Mouse (Mus musculus): ENCODE measurements around the gene Cdkn2aipnl. TPM values are rescaled to one million over a fixed set of nuclear protein-coding genes. Genes with fewer than 3 reads are reported as not detected.

Cdkn2aipnl gene
- polyA plus RNA-seq, 1 experiment from 2014 or later = 122 TPM

DNA sequence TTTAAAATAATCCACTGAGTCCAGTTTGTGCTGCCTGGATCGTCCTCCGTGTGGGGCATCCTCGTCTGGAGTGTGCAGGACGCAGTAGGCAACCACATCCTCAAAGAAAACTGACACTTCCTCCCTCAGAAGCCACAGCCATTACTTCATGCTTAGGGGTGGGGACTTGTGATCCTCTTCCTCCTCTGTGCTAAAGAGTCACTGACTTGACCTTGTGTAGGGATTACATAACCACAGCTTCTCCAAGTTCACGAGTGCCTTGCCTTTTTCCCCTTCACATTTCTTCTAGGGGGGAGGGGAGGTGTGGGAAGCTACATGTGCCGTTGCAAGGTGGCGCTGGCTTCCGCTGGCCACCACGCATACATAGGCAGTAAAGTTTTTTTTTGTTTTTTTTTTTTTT is 35.7 kb upstream of the Cdkn2aipnl start:
- H3K4me3 ChIP-seq (ENCODE audit: low read length) = no peak overlapping the region
- H3K9ac ChIP-seq (ENCODE audit: low read depth, low read length) = no peak overlapping the region
- ATAC-seq = no peak
- no peak overlapping the region for H3K4me2 ChIP-seq (ENCODE audit: low read length)
- no peaks in the 10 kb centered on the region for H3K4me1 ChIP-seq (ENCODE audit: control insufficient read depth, insufficient read depth, low read depth, low read length)
- no peaks in the 10 kb centered on the region for H3K27me3 ChIP-seq (replicated peaks; ENCODE audit: control insufficient read depth, insufficient read depth, low read length)
- 87% methylated on average over 9 of the region's 9 CpGs for WGBS
- no peaks in the 10 kb centered on the region for H3K36me3 ChIP-seq (ENCODE audit: control insufficient read depth, insufficient read depth, low read length)
- no peaks in the 10 kb centered on the region for H3K9me3 ChIP-seq (ENCODE audit: control insufficient read depth, low read length)
- no peak overlapping the region for H3K27ac ChIP-seq (ENCODE audit: low read depth, low read length)

GRCm38 (mm10) chr11:51934230-51934629 is 33.2 kb upstream of the Cdkn2aipnl start:
- WGBS = 89% methylated on average over 3 of the region's 3 CpGs

GRCm38 (mm10) chr11:51935636-51936434 is 31.6 kb upstream of the Cdkn2aipnl start:
- 56% methylated on average over 5 of the region's 5 CpGs for WGBS
- no peak overlapping the region for H3K27ac ChIP-seq (ENCODE audit: low read depth, low read length)
- no peaks in the 10 kb centered on the region for H3K27me3 ChIP-seq (replicated peaks; ENCODE audit: control insufficient read depth, insufficient read depth, low read length)
- no peak overlapping the region for H3K4me2 ChIP-seq (ENCODE audit: low read length)
- no peak overlapping the region for H3K9ac ChIP-seq (ENCODE audit: low read depth, low read length)
- ATAC-seq = no peak
- no peak overlapping the region for H3K4me3 ChIP-seq (ENCODE audit: low read length)
- H3K9me3 ChIP-seq (ENCODE audit: control insufficient read depth, low read length) = no peaks in the 10 kb centered on the region
- no peaks in the 10 kb centered on the region for H3K36me3 ChIP-seq (ENCODE audit: control insufficient read depth, insufficient read depth, low read length)
- no peaks in the 10 kb centered on the region for H3K4me1 ChIP-seq (ENCODE audit: control insufficient read depth, insufficient read depth, low read depth, low read length)

More at GRCm38 (mm10) chr11:51934230-51934629, 33.2 kb upstream of the Cdkn2aipnl start:
- no peak overlapping the region for H3K4me3 ChIP-seq (ENCODE audit: low read length)
- no peak overlapping the region for H3K4me2 ChIP-seq (ENCODE audit: low read length)
- no peaks in the 10 kb centered on the region for H3K4me1 ChIP-seq (ENCODE audit: control insufficient read depth, insufficient read depth, low read depth, low read length)
- no peak overlapping the region for H3K9ac ChIP-seq (ENCODE audit: low read depth, low read length)
- H3K27ac ChIP-seq (ENCODE audit: low read depth, low read length) = no peak overlapping the region
- no peaks in the 10 kb centered on the region for H3K36me3 ChIP-seq (ENCODE audit: control insufficient read depth, insufficient read depth, low read length)
- ATAC-seq = no peak
- no peaks in the 10 kb centered on the region for H3K9me3 ChIP-seq (ENCODE audit: control insufficient read depth, low read length)
- H3K27me3 ChIP-seq (replicated peaks; ENCODE audit: control insufficient read depth, insufficient read depth, low read length) = no peaks in the 10 kb centered on the region

DNA sequence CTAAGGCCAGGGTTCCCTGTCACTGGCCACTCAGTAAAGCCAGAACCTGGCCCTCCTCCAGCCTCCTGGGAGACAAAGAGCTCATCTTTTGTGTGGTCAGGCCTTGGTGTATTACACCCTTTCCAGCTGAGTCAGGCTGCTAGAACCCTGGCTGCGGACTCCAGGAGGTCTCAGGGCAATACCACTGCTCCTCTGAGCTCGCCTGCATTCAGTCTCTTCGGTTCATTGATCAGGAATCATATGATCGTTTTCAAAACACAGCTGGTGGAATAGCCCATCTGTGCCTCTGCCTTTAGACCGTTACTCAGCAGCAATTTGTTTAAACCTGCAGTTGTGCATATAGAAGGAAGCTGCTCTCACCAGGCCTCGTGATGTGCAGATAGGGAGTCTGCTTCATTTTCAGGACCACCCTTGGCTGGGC is 30.1 kb upstream of the Cdkn2aipnl start:
- H3K36me3 ChIP-seq (ENCODE audit: control insufficient read depth, insufficient read depth, low read length) = no peaks in the 10 kb centered on the region
- H3K27ac ChIP-seq (ENCODE audit: low read depth, low read length) = no peak overlapping the region
- no peak for ATAC-seq
- H3K4me2 ChIP-seq (ENCODE audit: low read length) = no peak overlapping the region
- no peak overlapping the region for H3K9ac ChIP-seq (ENCODE audit: low read depth, low read length)
- no peaks in the 10 kb centered on the region for H3K9me3 ChIP-seq (ENCODE audit: control insufficient read depth, low read length)
- 41% methylated on average over 6 of the region's 6 CpGs for WGBS
- no peak overlapping the region for H3K4me3 ChIP-seq (ENCODE audit: low read length)
- no peaks in the 10 kb centered on the region for H3K27me3 ChIP-seq (replicated peaks; ENCODE audit: control insufficient read depth, insufficient read depth, low read length)
- H3K4me1 ChIP-seq (ENCODE audit: control insufficient read depth, insufficient read depth, low read depth, low read length) = peaks cover under 1% of the 10 kb centered on the region

DNA sequence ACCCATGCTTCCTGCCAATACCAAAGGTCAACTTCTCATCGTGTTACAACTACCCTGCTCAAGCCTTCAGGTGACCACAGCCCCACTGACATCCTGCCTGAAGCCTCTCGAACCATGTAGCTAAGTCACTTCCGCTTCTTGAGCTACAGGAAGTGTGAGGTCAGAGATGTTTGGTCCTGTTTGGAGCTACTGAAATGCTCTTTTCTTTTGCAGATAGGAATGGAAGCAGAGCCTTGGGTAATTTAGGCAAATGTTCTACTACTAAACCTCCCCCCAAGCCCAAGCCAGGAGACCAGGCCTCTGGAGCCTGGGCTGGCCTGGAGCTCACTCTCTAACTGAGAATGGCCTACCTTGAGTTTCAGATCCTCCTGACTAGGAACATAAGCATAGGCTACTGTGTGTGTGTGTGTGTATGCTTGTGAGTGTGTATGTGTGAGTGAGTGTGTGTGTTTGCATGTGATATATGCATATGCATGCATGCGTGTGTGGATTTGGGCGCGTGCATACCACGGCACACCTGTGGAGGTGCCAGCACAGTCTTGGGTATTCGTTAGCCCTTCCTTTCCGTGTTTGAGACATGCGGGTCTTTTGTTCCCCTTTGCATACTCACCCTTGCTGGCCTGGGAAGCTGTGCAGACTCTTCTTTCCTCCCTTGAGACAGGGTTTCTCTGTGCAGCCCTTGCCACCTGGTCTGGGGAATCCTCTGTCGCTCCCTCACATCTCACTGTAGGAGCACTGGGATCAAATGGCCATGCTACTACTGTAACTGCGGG is 28.5 kb upstream of the Cdkn2aipnl start:
- H3K36me3 ChIP-seq (ENCODE audit: control insufficient read depth, insufficient read depth, low read length) = no peaks in the 10 kb centered on the region
- no peak for ATAC-seq
- H3K27me3 ChIP-seq (replicated peaks; ENCODE audit: control insufficient read depth, insufficient read depth, low read length) = no peaks in the 10 kb centered on the region
- H3K4me1 ChIP-seq (ENCODE audit: control insufficient read depth, insufficient read depth, low read depth, low read length) = peaks cover 13% of the 10 kb centered on the region
- H3K4me2 ChIP-seq (ENCODE audit: low read length) = no peak overlapping the region
- 84% methylated on average over 12 of the region's 12 CpGs for WGBS
- H3K9me3 ChIP-seq (ENCODE audit: control insufficient read depth, low read length) = no peaks in the 10 kb centered on the region
- H3K27ac ChIP-seq (ENCODE audit: low read depth, low read length) = no peak overlapping the region
- H3K9ac ChIP-seq (ENCODE audit: low read depth, low read length) = no peak overlapping the region
- no peak overlapping the region for H3K4me3 ChIP-seq (ENCODE audit: low read length)

DNA sequence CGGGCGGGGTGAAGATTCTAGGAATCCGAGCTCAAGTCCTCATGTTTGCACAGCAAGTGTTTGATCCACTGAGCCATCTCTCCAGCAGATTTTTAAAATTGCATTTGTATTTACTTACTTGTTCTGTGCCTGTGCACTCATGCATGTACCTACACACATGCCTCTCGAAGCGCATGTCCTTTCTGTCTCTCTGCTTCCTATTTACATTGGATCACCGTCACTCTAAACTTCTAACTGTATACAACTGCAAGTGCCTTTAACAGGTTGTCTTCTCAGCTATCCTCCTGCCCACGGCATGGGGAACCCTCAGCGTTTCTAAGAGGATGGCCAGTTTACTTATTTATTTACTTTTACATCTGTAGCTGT is 27.9 kb upstream of the Cdkn2aipnl start:
- H3K27ac ChIP-seq (ENCODE audit: low read depth, low read length) = no peak overlapping the region
- WGBS = 80% methylated on average over 8 of the region's 8 CpGs

DNA sequence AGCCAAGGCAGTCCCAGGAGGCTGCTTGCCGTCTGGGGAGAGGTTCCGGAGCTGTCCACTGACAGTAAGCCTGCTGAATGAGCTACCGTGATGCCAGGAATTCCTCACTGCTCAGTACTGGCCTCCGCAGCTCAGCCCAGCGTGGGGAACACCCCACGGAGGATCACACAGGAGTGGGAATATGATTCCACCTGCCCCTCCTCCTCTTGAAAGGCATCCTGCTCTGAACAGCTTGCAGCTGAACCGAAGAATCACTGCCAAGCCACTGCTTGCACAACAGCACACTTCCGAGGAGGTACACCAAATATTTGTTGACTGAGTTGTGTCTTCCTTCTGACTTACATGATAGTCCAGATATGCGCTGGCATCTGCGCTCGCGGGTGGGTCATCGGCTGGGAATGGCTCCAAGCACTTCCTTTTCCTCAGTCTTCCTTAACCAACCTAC is 26.9 kb upstream of the Cdkn2aipnl start:
- H3K4me2 ChIP-seq (ENCODE audit: low read length) = no peak overlapping the region
- no peaks in the 10 kb centered on the region for H3K36me3 ChIP-seq (ENCODE audit: control insufficient read depth, insufficient read depth, low read length)
- H3K9ac ChIP-seq (ENCODE audit: low read depth, low read length) = no peak overlapping the region
- H3K27ac ChIP-seq (ENCODE audit: low read depth, low read length) = no peak overlapping the region
- peaks cover 13% of the 10 kb centered on the region for H3K4me1 ChIP-seq (ENCODE audit: control insufficient read depth, insufficient read depth, low read depth, low read length)
- WGBS = 73% methylated on average over 13 of the region's 13 CpGs
- H3K9me3 ChIP-seq (ENCODE audit: control insufficient read depth, low read length) = no peaks in the 10 kb centered on the region
- H3K27me3 ChIP-seq (replicated peaks; ENCODE audit: control insufficient read depth, insufficient read depth, low read length) = no peaks in the 10 kb centered on the region
- no peak for ATAC-seq
- H3K4me3 ChIP-seq (ENCODE audit: low read length) = no peak overlapping the region

More for the DNA sequence above, 27.9 kb upstream of the Cdkn2aipnl start:
- Histone ChIP-seq H3K27me3 (replicated peaks; ENCODE audit: control insufficient read depth, insufficient read depth, low read length) (no peaks in the 10 kb centered on the region), H3K4me2 (ENCODE audit: low read length) (no peak overlapping the region), H3K36me3 (ENCODE audit: control insufficient read depth, insufficient read depth, low read length) (no peaks in the 10 kb centered on the region), H3K9ac (ENCODE audit: low read depth, low read length) (no peak overlapping the region), H3K4me3 (ENCODE audit: low read length) (no peak overlapping the region), H3K4me1 (ENCODE audit: control insufficient read depth, insufficient read depth, low read depth, low read length) (peaks cover 13% of the 10 kb centered on the region), H3K9me3 (ENCODE audit: control insufficient read depth, low read length) (no peaks in the 10 kb centered on the region)
- ATAC-seq = no peak

DNA sequence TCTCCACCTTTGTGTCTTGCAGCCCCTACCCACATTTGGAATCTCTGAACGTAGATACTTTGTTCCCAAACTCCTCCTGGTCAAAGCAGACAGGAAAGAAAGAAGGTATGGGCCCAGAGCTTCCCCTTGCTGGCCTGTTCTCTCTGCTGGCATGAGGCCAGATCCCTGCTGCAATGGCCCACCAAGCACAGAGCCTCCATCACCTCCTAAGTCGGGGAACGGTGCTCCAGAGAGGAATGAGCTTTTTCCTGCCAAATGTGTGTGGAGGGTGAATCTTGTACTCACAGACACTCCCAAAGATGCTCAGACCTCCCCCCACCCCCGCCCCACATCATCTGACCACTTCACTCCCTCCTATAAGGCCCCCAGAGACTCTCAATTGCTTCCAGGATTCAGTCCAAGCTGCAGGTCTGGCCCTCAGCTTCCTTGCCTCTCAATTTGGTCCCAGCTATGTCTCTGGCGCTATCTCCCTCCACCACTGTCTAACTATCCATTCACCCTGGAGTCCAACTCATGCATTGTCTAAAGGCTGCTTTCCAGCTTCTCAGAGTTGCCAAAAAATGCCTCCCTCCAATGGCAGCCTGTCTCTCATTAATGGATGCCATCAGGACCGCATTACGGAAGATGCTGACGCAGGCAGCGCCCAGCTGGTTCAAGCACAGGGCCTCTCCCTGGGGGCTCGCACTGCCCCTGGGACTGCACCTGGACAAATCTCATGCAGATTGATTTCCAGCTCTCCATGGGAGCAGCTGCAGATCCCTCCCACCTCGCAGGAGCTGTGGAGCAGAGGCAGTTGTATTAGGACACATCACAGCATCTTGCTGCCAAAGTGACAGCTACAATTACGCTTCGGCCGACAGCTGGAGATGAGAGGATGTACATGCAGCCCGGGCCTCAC is 24.6 kb upstream of the Cdkn2aipnl start:
- peak overlapping the region; percentile 52 for H3K9ac ChIP-seq (ENCODE audit: low read depth, low read length)
- no peaks in the 10 kb centered on the region for H3K9me3 ChIP-seq (ENCODE audit: control insufficient read depth, low read length)
- peak overlapping the region; percentile 27; the same call in 1 of the 2 replicates for H3K4me2 ChIP-seq (ENCODE audit: low read length)
- no peaks in the 10 kb centered on the region for H3K36me3 ChIP-seq (ENCODE audit: control insufficient read depth, insufficient read depth, low read length)
- ATAC-seq = peak; percentile 76
- no peak overlapping the region; the same call in 1 of the 2 replicates for H3K4me3 ChIP-seq (ENCODE audit: low read length)
- 37% methylated on average over 15 of the region's 15 CpGs for WGBS
- peak overlapping the region; percentile 59; the same call in 1 of the 2 replicates for H3K27ac ChIP-seq (ENCODE audit: low read depth, low read length)
- no peaks in the 10 kb centered on the region for H3K27me3 ChIP-seq (replicated peaks; ENCODE audit: control insufficient read depth, insufficient read depth, low read length)
- peaks cover 16% of the 10 kb centered on the region for H3K4me1 ChIP-seq (ENCODE audit: control insufficient read depth, insufficient read depth, low read depth, low read length)

Measured in hindbrain, embryonic 16.5 days (tissue).